ENCODE assay signal across 33 mouse cellular contexts in the genomic region with DNA sequence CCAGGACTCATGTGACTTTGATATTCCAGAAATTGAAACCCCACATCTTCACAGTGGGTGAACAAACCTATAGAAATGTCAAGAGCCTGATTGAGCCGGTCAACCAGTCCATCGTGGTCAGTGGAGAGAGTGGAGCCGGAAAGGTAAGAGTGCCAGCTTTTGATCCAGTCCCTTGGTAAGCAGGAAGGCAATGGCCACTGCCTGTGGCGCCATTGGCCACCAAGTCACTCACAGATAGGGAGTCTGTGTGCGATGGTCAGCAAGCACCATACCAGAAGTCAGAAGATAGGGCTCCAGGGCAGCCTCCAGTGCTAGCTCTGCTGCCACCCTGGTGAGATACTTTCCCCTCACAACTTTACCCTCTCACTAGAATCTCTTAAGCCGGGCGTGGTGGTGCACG.
"Had no signal": no experiment of that assay in that cellular context is flagged by ENCODE, and none has a peak within 500 bp of the region (broad histone marks: within the 10 kb centered on the region; RNA-seq: fewer than 3 reads in every experiment).

No protein-coding gene starts in this region.

- H3K27me3 ChIP-seq: heart, embryonic 13.5 days; heart, embryonic 15.5 days; hindbrain, embryonic 12.5 days; hindbrain, embryonic 13.5 days; hindbrain, embryonic 15.5 days; intestine, embryonic 15.5 days; kidney, embryonic 15.5 days had no signal

- H3K9me3 ChIP-seq: heart, embryonic 13.5 days; heart, embryonic 15.5 days; hindbrain, embryonic 10.5 days; hindbrain, embryonic 12.5 days; hindbrain, embryonic 13.5 days; hindbrain, embryonic 15.5 days; intestine, embryonic 15.5 days; kidney, embryonic 15.5 days had no signal

- H3K4me2 ChIP-seq: heart, embryonic 11.5 days; heart, embryonic 13.5 days; heart, embryonic 15.5 days; hindbrain, embryonic 12.5 days; hindbrain, embryonic 13.5 days; hindbrain, embryonic 14.5 days; hindbrain, embryonic 15.5 days; intestine, embryonic 15.5 days; kidney, embryonic 15.5 days had no signal

- H3K9ac ChIP-seq: heart, embryonic 13.5 days; heart, embryonic 15.5 days; hindbrain, embryonic 12.5 days; hindbrain, embryonic 13.5 days; hindbrain, embryonic 14.5 days; hindbrain, embryonic 15.5 days; intestine, embryonic 15.5 days; kidney, embryonic 15.5 days had no signal

- H3K27ac ChIP-seq: heart, adult 2 months; heart, embryonic 13.5 days; heart, embryonic 15.5 days; hindbrain, embryonic 10.5 days; hindbrain, embryonic 12.5 days; hindbrain, embryonic 13.5 days; hindbrain, embryonic 14.5 days; hindbrain, embryonic 15.5 days; hindbrain, postnatal 0 days; intestine, embryonic 15.5 days; kidney, embryonic 15.5 days; layer of hippocampus, adult 2 months had no signal

- H3K4me1 ChIP-seq: heart, embryonic 13.5 days; heart, embryonic 15.5 days; hindbrain, embryonic 10.5 days; hindbrain, embryonic 12.5 days; hindbrain, embryonic 13.5 days; hindbrain, embryonic 15.5 days; kidney, embryonic 15.5 days had no signal

- DNase-seq: heart, adult 2 months; heart, postnatal 10 days; heart, postnatal 14 days; heart, postnatal 36 days; heart, postnatal 4 days; kidney, adult 11 months; kidney, adult 18-20 months; kidney, adult 2 months; kidney, adult 8-10 months; kidney, adult 9 months; kidney, postnatal 10 days; kidney, postnatal 14 days; kidney, postnatal 25 days; kidney, postnatal 36 days; kidney, postnatal 4 days; layer of hippocampus, adult 9-11 months; layer of hippocampus, postnatal 36 days had no signal

- H3K4me3 ChIP-seq: heart, adult 2 months; heart, embryonic 13.5 days; heart, embryonic 15.5 days; hindbrain, embryonic 10.5 days; hindbrain, embryonic 12.5 days; hindbrain, embryonic 13.5 days; hindbrain, embryonic 15.5 days; intestine, embryonic 15.5 days; kidney, embryonic 15.5 days; layer of hippocampus, adult 2 months had no signal

- ATAC-seq: hindbrain, embryonic 16.5 days; hindbrain, postnatal 0 days; inflammation-experienced regulatory T-cells, adult 6 months; intestine, embryonic 15.5 days; intestine, embryonic 16.5 days; intestine, postnatal 0 days had no signal
